ENCODE assay signal across 8 mouse cellular contexts in the genomic region with DNA sequence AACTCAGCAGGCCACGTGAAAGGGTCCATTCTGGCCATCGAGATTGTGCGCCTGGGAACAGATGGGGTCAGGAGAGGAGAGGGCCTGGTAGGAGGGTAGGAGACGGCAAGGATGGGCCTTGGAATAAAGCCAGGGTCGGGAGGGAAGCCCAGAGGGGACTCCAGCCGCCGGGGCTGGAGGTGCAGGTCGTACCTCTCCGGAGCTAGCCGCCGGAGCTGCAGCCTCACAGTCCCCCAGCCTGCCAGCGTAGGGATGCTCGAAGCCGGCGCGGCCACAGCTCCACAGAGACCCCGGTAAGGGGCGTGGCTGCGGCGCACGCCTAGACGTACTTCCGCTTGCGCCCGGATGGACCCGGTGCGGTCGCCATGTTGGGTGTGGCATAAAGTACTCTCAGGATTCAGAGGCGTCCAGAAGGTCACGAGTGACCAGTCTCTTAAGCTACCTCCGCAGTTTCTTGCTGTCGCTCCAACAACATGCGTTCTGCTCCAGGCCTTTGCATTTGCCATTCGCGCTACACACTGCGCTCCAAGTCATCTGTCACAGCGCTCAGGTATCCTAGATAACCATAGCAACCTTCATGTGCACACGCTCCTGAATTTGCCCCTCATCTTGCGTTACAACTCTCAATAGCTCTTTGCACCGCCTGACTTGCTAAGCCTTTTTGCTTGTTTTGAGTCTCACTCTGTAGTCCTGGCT. TPM values are rescaled to one million over a fixed set of nuclear protein-coding genes. Genes with fewer than 3 reads are reported as not detected.
DNase-seq lines count a peak whose midpoint lies in the region; ATAC-seq and TF ChIP-seq lines count a peak whose summit lies in the region.

A gene (minus strand): TSS at position 504 of the 696 bp plus-strand sequence.

- H3K27ac ChIP-seq in ES-E14 (ENCODE audit: insufficient read depth, low read depth, low read length, poor library complexity, severe bottlenecking): peak within 1 kb of the TSS; percentile 69
- peak within 1 kb of the TSS; percentile 74 for H3K27ac ChIP-seq in forebrain, embryonic 15.5 days (replicated peaks)
- peak within 1 kb of the TSS; percentile 96 for H3K27ac ChIP-seq in layer of hippocampus, adult 2 months
- H3K27ac ChIP-seq in lung, embryonic 16.5 days (ENCODE audit: low read length): peak within 1 kb of the TSS; percentile 43; the same call in 1 of the 2 replicates

- no peaks in the 10 kb centered on the region for H3K27me3 ChIP-seq in forebrain, embryonic 15.5 days
- H3K27me3 ChIP-seq in lung, embryonic 16.5 days (ENCODE audit: control insufficient read depth, insufficient read depth, low read depth, low read length): no peaks in the 10 kb centered on the region

- H3K36me3 ChIP-seq in ES-E14 (ENCODE audit: control insufficient read depth, insufficient read depth, low read length, poor library complexity, severe bottlenecking): no peaks in the 10 kb centered on the region
- peaks cover 10% of the 10 kb centered on the region for H3K36me3 ChIP-seq in forebrain, embryonic 15.5 days
- H3K36me3 ChIP-seq in lung, embryonic 16.5 days (ENCODE audit: control insufficient read depth, insufficient read depth, low read length): peaks cover 8% of the 10 kb centered on the region

- peak; percentile 85 for DNase-seq in ES-E14 (ENCODE audit: low read depth, low spot score)
- peak; percentile 88 for DNase-seq in cerebellum, adult 11 months
- DNase-seq in heart, postnatal 25 days (ENCODE audit: low spot score): peak; percentile 82
- peak; percentile 88 to 89 for DNase-seq in layer of hippocampus, adult 2 months (ENCODE audit: low spot score in 2 of 2)
- DNase-seq in ovary, postnatal 10 days (ENCODE audit: low spot score): peak; percentile 76
- DNase-seq in thymus, postnatal 10 days (ENCODE audit: low spot score in 2 of 2): peak; percentile 83 to 88

- H3K9ac ChIP-seq in ES-E14 (ENCODE audit: insufficient read depth, low read depth, low read length, poor library complexity, severe bottlenecking): peak within 1 kb of the TSS; percentile 79
- peak within 1 kb of the TSS; percentile 86 for H3K9ac ChIP-seq in forebrain, embryonic 15.5 days (replicated peaks)
- H3K9ac ChIP-seq in lung, embryonic 16.5 days (ENCODE audit: low read length): peak within 1 kb of the TSS; percentile 81

- in situ Hi-C loops in ES-E14 (cut with MboI; ENCODE audit: low sequenced_read_pairs in 2 of 2, unreplicated experiment in 2 of 2): loop anchor here in 1 of 2 experiments (5.0 kb wide), 1 partner anchor 37 kb away; no protein-coding TSS in a partner anchor

- peaks cover 0 to 2% of the 10 kb centered on the region in 2 experiments; a peak in 1 of 4 replicates for H3K4me1 ChIP-seq in ES-E14 (ENCODE audit: control insufficient read depth in 2 of 2, insufficient read depth in 2 of 2, low read length in 2 of 2, poor library complexity in 1 of 2)
- peaks cover 18% of the 10 kb centered on the region for H3K4me1 ChIP-seq in forebrain, embryonic 15.5 days
- H3K4me1 ChIP-seq in lung, embryonic 16.5 days (replicated peaks; ENCODE audit: control insufficient read depth, insufficient read depth, low read length): peaks cover 11% of the 10 kb centered on the region

- WGBS in forebrain, embryonic 15.5 days: under 1% methylated on average over 40 of the region's 40 CpGs
- under 1% methylated on average over 40 of the region's 40 CpGs for WGBS in lung, embryonic 16.5 days

- no peak for TF ChIP-seq CTCF in layer of hippocampus, adult 2 months (conservative IDR thresholded peaks at IDR 0.05)

- intact Hi-C loops in heart, postnatal 25 days (cut with DNase I): no loop called here

- peak within 1 kb of the TSS; percentile 60 for H3K4me2 ChIP-seq in forebrain, embryonic 15.5 days (replicated peaks)
- peak within 1 kb of the TSS; percentile 68 for H3K4me2 ChIP-seq in lung, embryonic 16.5 days (ENCODE audit: low read depth, low read length)

- no peaks in the 10 kb centered on the region for H3K9me3 ChIP-seq in ES-E14 (ENCODE audit: control insufficient read depth, insufficient read depth, low read depth, low read length)
- H3K9me3 ChIP-seq in forebrain, embryonic 15.5 days: no peaks in the 10 kb centered on the region
- H3K9me3 ChIP-seq in lung, embryonic 16.5 days (ENCODE audit: control insufficient read depth, low read length): no peaks in the 10 kb centered on the region

- H3K4me3 ChIP-seq in ES-E14 (ENCODE audit: insufficient read depth in 1 of 2, low read depth in 1 of 2, low read length in 2 of 2, poor library complexity in 1 of 2, severe bottlenecking in 1 of 2): peak within 1 kb of the TSS; percentile 70 to 87
- H3K4me3 ChIP-seq in forebrain, embryonic 15.5 days: peak within 1 kb of the TSS; percentile 72
- H3K4me3 ChIP-seq in layer of hippocampus, adult 2 months: peak within 1 kb of the TSS; percentile 75
- H3K4me3 ChIP-seq in lung, embryonic 16.5 days (ENCODE audit: low read length): peak within 1 kb of the TSS; percentile 72

- peak; percentile 97 for ATAC-seq in forebrain, embryonic 15.5 days (replicated peaks)
- peak; percentile 95 for ATAC-seq in lung, embryonic 16.5 days (ENCODE audit: low read depth)

TF ChIP-seq in ES-E14, 5 proteins besides CTCF, POLR2A, EP300 and RAD21:
- no peak for TF ChIP-seq MAFK (IDR thresholded peaks at IDR 0.05; ENCODE audit: insufficient read depth, low read depth, low read length)
- peak; percentile 90 for TF ChIP-seq HCFC1 (IDR thresholded peaks at IDR 0.05; ENCODE audit: borderline replicate concordance, insufficient read depth, low read length)

RNA-seq across cellular contexts. Expression of the gene that starts here (rescaled TPM):
- 20.1 and 27.1 TPM in 2 replicates for total RNA-seq in ES-E14 (2012; rRNA removed)
- 32.6 and 34.2 TPM in 2 replicates for polyA plus RNA-seq in forebrain, embryonic 15.5 days (2015; fragmentation: Nextera tagmentation; extraction: Ambion mirVana)
- total RNA-seq in heart, postnatal 25 days (2021): 1 to 10 TPM; 5.4 to 6.0 TPM
- total RNA-seq in layer of hippocampus, adult 2 months (2021): 10 to 100 TPM; 36.7 to 39.9 TPM
- 9.5 and 10.3 TPM in 2 replicates for polyA plus RNA-seq in lung, embryonic 16.5 days (2015; fragmentation: Nextera tagmentation; extraction: Ambion mirVana)

Comparison
In these comparisons a context has a peak if more than half of its experiments do, and no peak if none do; other contexts are left out.
1. Peak in every context shown above with its lines: DNase-seq, ATAC-seq, H3K4me3 ChIP-seq and H3K27ac ChIP-seq.
2. H3K27ac ChIP-seq: peak in every context shown above with its lines; median percentile 96 in layer of hippocampus, adult 2 months; 74 in forebrain, embryonic 15.5 days; 69 in ES-E14; 43 in lung, embryonic 16.5 days.